Mouse (Mus musculus) erythroblast, embryonic 14.5 days (primary cell): ENCODE results near the gene Ccdc30.

Experiments used
- GATA1 ChIP-seq: IDR thresholded peaks from 2 replicates; pipeline ENCODE4 v1.6.1; 2012; ENCODE audit warnings: low read length, inconsistent platforms, mixed read lengths
- TAL1 ChIP-seq: IDR thresholded peaks from 3 replicates; pipeline ENCODE4 v1.6.1; 2012; ENCODE audit warnings: low read length, inconsistent platforms, mixed read lengths

- TF ChIP-seq TAL1 (no peak), GATA1 (no peak)
Measured at GRCm38 (mm10) chr4:119422294-119422964, 7.1 kb upstream of the Ccdc30 start, which contains the start of the genes Ppcs and Zmynd12.
